Mouse (Mus musculus): ENCODE results near the gene Csnk1d.

DNA sequence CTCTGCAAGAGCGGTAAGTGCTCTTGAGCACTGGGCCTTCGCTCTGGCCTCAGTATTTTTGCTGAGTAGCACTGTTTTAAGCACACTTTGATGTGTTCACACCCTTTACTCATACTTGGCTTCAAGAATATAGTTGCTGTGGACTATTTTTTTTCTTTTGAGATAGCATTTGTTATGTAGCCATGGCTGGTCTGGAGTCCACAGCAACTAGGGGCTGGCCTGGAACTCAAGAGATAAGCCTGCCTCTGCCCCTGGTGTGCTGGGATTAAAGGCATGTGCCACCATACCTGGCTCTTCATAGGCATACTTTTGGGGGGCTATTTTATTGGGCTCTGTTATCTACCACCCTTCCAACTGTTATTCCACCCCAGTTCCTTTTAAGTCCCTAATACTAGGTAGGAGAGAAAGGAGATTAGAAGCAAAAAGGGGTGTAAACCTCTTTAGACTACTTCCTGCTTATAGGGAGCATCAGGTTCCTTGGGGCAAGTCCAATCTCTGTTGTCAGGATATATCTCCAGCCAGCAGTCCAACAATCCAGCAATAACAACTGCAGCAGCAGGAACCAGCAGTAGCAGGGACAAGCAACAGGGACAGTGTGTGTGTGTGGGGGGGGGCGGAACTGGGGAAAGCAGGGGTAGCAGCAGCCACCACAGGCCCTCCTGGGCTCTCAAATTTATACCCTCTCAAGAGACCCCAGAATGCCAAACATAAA lies 19.1 kb upstream of the Csnk1d start:
- TF ChIP-seq CTCF (IDR thresholded peaks at IDR 0.05; ENCODE audit: borderline replicate concordance, control insufficient read depth, extremely low read depth, insufficient read depth, low read length, poor library complexity): no peak
- TF ChIP-seq POLR2A (IDR thresholded peaks at IDR 0.05; ENCODE audit: control insufficient read depth, extremely low read depth, insufficient read depth, low read length, poor library complexity): no peak

Measured in thymus, adult 2 months (tissue).